Mouse (Mus musculus) heart, adult 2 months (tissue): Measurements from ENCODE around the gene Cwc25.

Experiments
- CTCF ChIP-seq: fragments of 200-600 bp; IDR thresholded peaks from 2 replicates; pipeline ENCODE4 v1.8.1; 2022; ENCODE audit warnings: antibody characterized with exemption, mild to moderate bottlenecking, moderate library complexity
- EP300 ChIP-seq: fragments of 200-500 bp; IDR thresholded peaks from 2 replicates; pipeline ENCODE4 v1.6.1; 2011; ENCODE audit warnings: low read depth, low read length, control low read depth; ENCODE audit not compliant: insufficient read depth

- no peak for TF ChIP-seq CTCF
- TF ChIP-seq EP300, result no peak
These were observed 48.7 kb downstream of the Cwc25 start for GRCm38 (mm10) chr11:97717369-97718280.
